Mouse (Mus musculus) heart, postnatal 0 days (tissue): Measurements from ENCODE around the gene Baat.

Source experiments
- CTCF ChIP-seq: IDR thresholded peaks from 2 replicates; pipeline ENCODE4 v1.5.1; 2016; ENCODE audit warnings: antibody characterized with exemption, control low read depth, low read depth
- EP300 ChIP-seq: IDR thresholded peaks from 2 replicates; pipeline ENCODE4 v1.6.1; 2016; ENCODE audit warnings: antibody characterized with exemption, low read depth

- no peak for TF ChIP-seq CTCF
- TF ChIP-seq EP300, result no peak
These were observed 33.3 kb upstream of the Baat start for GRCm38 (mm10) chr4:49539665-49540064.
